Mouse (Mus musculus) c-Kit-positive CD71-positive TER-119-negative erythroid progenitor cells, embryonic 14.5 days (primary cell): ENCODE measurements around the gene Ripor1.
A peak's percentile ranks its signal among the peaks of the same experiment; 100 is the strongest.

ENCODE experiments used
- DNase-seq: peaks from one replicate; pipeline ENCODE4 v3.0.0-alpha.2; 2013; ENCODE audit warnings: low read depth

Gene Ripor1

GRCm38 (mm10) chr8:105606189-105607023 lies 1.4 kb downstream of the Ripor1 start:
- no peak for DNase-seq

GRCm38 (mm10) chr8:105607062-105607461 lies 2.0 kb downstream of the Ripor1 start:
- no peak for DNase-seq

- no peak for DNase-seq
These were observed 2.6 kb downstream of the Ripor1 start for GRCm38 (mm10) chr8:105607684-105608083.

- DNase-seq: no peak
These were observed 4.3 kb downstream of the Ripor1 start for GRCm38 (mm10) chr8:105609355-105609754.

- DNase-seq: no peak
These were observed 4.7 kb downstream of the Ripor1 start for GRCm38 (mm10) chr8:105609771-105610170.

GRCm38 (mm10) chr8:105611836-105612235 lies 6.8 kb downstream of the Ripor1 start:
- DNase-seq: no peak

GRCm38 (mm10) chr8:105613037-105613436 lies 8.0 kb downstream of the Ripor1 start:
- no peak for DNase-seq

- no peak for DNase-seq
These were observed 8.9 kb downstream of the Ripor1 start for GRCm38 (mm10) chr8:105613830-105614511.

- no peak for DNase-seq
These were observed 10.9 kb downstream of the Ripor1 start for GRCm38 (mm10) chr8:105615942-105616341.

GRCm38 (mm10) chr8:105617451-105618278 lies 12.6 kb downstream of the Ripor1 start:
- DNase-seq: no peak

GRCm38 (mm10) chr8:105618279-105618634 lies 13.2 kb downstream of the Ripor1 start:
- no peak for DNase-seq

- no peak for DNase-seq
These were observed 14.0 kb downstream of the Ripor1 start for GRCm38 (mm10) chr8:105618892-105619591.

- no peak for DNase-seq
These were observed 15.2 kb downstream of the Ripor1 start for GRCm38 (mm10) chr8:105620211-105620610.

GRCm38 (mm10) chr8:105620946-105621720 lies 16.1 kb downstream of the Ripor1 start:
- DNase-seq: no peak

GRCm38 (mm10) chr8:105621841-105622240 lies 16.8 kb downstream of the Ripor1 start:
- DNase-seq: no peak

GRCm38 (mm10) chr8:105622421-105622920 lies 17.4 kb downstream of the Ripor1 start:
- peak; percentile 91 for DNase-seq

GRCm38 (mm10) chr8:105623118-105623517 lies 18.1 kb downstream of the Ripor1 start:
- DNase-seq: no peak

- no peak for DNase-seq
These were observed 18.7 kb downstream of the Ripor1 start for GRCm38 (mm10) chr8:105623679-105624245.

- no peak for DNase-seq
These were observed 19.3 kb downstream of the Ripor1 start for GRCm38 (mm10) chr8:105624401-105624800.

- DNase-seq: no peak
These were observed 19.8 kb downstream of the Ripor1 start for GRCm38 (mm10) chr8:105624831-105625230.

- DNase-seq: no peak
These were observed 21.0 kb downstream of the Ripor1 start for GRCm38 (mm10) chr8:105626086-105626485.
